Mouse (Mus musculus): ENCODE measurements around the gene Ubl7. TPM values are rescaled to one million over a fixed set of nuclear protein-coding genes. Genes with fewer than 3 reads are reported as not detected.

Gene Ubl7
- total RNA-seq, 2 experiments from 2014 or later, result 70.7 to 73.5 TPM

DNA sequence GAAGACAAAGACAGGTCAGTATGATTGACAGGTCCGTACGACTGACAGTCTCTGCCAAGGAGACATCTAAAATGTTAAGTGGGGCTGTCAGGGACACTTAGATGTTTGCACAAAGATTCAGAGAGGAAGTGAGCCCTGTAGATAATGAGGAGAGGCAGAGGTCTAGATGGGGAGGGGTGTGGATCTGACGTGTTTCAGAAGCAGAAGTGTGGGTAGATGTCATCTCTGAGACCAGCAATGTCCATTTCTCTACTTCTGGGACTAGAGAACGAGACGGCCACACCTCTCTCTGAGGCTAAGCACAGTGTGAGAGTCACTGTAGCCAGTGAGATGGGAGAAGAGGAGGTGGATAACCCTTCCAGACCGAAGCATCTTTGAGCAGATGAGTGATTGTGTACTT is 67.2 kb downstream of the Ubl7 start:
- intact Hi-C loops (cut with DNase I), result no loop called here

DNA sequence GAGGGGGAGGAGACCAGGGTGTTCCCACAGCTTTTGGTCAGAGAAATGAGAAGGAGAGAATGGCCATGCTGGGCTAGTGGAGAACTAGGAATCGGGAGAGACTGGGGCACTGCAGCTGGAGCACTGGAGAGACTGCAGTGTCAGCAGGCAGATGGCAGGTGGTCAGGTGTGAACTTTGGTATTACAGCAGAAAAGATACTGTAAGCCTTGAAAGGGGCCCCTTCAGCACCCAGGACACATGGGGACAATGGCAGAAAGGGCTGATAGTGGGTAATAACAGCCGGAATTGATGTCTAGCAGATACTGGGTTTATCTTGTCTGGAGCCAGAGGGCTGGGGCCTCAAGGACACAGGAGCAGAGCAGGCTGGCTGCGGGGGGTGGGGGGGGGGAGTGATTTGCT is 68.1 kb downstream of the Ubl7 start:
- no peak for DNase-seq
- intact Hi-C loops (cut with DNase I), result no loop called here

More for the DNA sequence above, 67.2 kb downstream of the Ubl7 start:
- no peak for DNase-seq

Other genes with a start within 250 kb of the Ubl7 start
- not detected for gene Cyp1a2, start 227.3 kb upstream of the Ubl7 start, total RNA-seq (2021)
- not detected for gene Cyp1a1, start 223.1 kb upstream of the Ubl7 start, total RNA-seq (2021)
- gene Edc3, start 202.4 kb upstream of the Ubl7 start, total RNA-seq (2021), result 1 to 10 TPM; 6.6 to 7.4 TPM
- gene Clk3, start 145.1 kb upstream of the Ubl7 start, total RNA-seq (2021), result 10 to 100 TPM; 32.7 to 40.8 TPM
- gene Arid3b, start 74.2 kb upstream of the Ubl7 start, total RNA-seq (2021), result 1 to 10 TPM; 3.6 to 4.5 TPM
- gene Sema7a, start 29.1 kb downstream of the Ubl7 start, total RNA-seq (2021), result 10 to 100 TPM; 38.9 to 43.7 TPM
- under 1 TPM; 0.17 to 0.63 TPM for gene Cyp11a1, start 95.4 kb downstream of the Ubl7 start, total RNA-seq (2021)
- gene Stra6, start 152.8 kb downstream of the Ubl7 start, total RNA-seq (2021), result under 1 TPM; 0.32 to 0.76 TPM
- under 1 TPM in 1 of 2 experiments, not detected in 1; 0.53 TPM for gene Ccdc33, start 207.8 kb downstream of the Ubl7 start, total RNA-seq (2021)

All from heart, postnatal 14 days (tissue).